Mouse (Mus musculus): ENCODE measurements around the gene Hsd17b2. TPM values are rescaled to one million over a fixed set of nuclear protein-coding genes. Genes with fewer than 3 reads are reported as not detected.

Hsd17b2 gene
- 0.31 TPM in 1 of 2 replicates, not detected in the other for total RNA-seq (2012; rRNA removed)

DNA sequence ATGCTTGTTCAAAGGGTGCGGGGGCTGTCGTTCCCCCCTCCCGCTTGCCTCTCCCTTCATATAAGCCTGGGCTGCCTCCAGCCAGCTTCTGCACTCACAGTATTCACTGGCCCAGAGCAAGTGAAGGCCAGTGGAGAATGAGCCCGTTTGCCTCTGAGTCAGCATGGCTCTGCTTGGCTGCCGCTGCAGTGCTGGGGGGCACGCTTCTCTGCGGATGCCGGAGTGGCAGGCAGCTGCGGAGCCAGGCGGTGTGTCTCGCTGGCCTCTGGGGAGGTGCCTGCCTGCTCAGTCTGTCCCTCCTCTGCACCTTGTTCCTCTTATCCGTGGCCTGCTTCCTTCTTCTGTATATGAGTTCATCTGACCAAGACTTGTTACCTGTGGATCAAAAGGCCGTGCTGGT, at the start of gene Hsd17b2:
TSS of gene Hsd17b2 (plus strand) at position 46 of the 400 bp plus-strand sequence.
- Histone ChIP-seq H3K36me3 (ENCODE audit: control insufficient read depth, insufficient read depth, low read length, poor library complexity, severe bottlenecking) (no peaks in the 10 kb centered on the region), H3K9me3 (ENCODE audit: control insufficient read depth, insufficient read depth, low read depth, low read length) (no peaks in the 10 kb centered on the region), H3K9ac (ENCODE audit: insufficient read depth, low read depth, low read length, poor library complexity, severe bottlenecking) (no peak within 1 kb of the TSS), H3K4me1 (ENCODE audit: control insufficient read depth in 2 of 2, insufficient read depth in 2 of 2, low read length in 2 of 2, poor library complexity in 1 of 2) (no peaks in the 10 kb centered on the region), H3K27ac (ENCODE audit: insufficient read depth, low read depth, low read length, poor library complexity, severe bottlenecking) (no peak within 1 kb of the TSS), H3K4me3 (ENCODE audit: insufficient read depth in 1 of 2, low read depth in 1 of 2, low read length in 2 of 2, poor library complexity in 1 of 2, severe bottlenecking in 1 of 2) (no peak within 1 kb of the TSS)
- in situ Hi-C loops (cut with MboI; ENCODE audit: low sequenced_read_pairs in 2 of 2, unreplicated experiment in 2 of 2): no loop called here
- DNase-seq (ENCODE audit: low read depth, low spot score): no peak
- no peak for TF ChIP-seq ZC3H11A (IDR thresholded peaks at IDR 0.05; ENCODE audit: borderline replicate concordance, low read depth, low read length)
- TF ChIP-seq MAFK (IDR thresholded peaks at IDR 0.05; ENCODE audit: insufficient read depth, low read depth, low read length): no peak
- TF ChIP-seq CHD2 (IDR thresholded peaks at IDR 0.05; ENCODE audit: low read depth, low read length): no peak
- no peak for TF ChIP-seq HCFC1 (IDR thresholded peaks at IDR 0.05; ENCODE audit: borderline replicate concordance, insufficient read depth, low read length)
- no peak for TF ChIP-seq ZNF384 (IDR thresholded peaks at IDR 0.05; ENCODE audit: low read depth, low read length)

DNA sequence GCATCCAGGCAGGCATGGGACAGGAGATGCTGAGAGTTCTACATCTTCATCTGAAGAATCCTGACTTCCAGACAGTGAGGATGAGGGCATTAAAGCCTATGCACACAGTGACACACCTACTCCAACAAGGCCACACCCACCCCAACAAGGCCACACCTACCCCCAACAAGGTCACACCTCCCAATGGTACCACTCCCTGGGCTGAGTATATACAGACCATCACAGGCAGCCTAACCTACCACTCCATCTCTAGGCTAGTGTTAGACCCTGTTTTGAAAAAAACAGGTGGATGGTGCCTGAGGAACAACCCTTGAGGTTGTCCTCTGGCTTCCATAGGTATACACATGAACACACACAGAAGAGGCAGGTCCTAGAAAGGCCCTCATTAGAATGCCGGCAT, 49.4 kb upstream of the Hsd17b2 start:
- no peaks in the 10 kb centered on the region for H3K4me1 ChIP-seq (ENCODE audit: control insufficient read depth in 2 of 2, insufficient read depth in 2 of 2, low read length in 2 of 2, poor library complexity in 1 of 2)
- TF ChIP-seq CHD2 (IDR thresholded peaks at IDR 0.05; ENCODE audit: low read depth, low read length) (no peak), ZNF384 (IDR thresholded peaks at IDR 0.05; ENCODE audit: low read depth, low read length) (no peak), ZC3H11A (IDR thresholded peaks at IDR 0.05; ENCODE audit: borderline replicate concordance, low read depth, low read length) (no peak), MAFK (IDR thresholded peaks at IDR 0.05; ENCODE audit: insufficient read depth, low read depth, low read length) (no peak), HCFC1 (IDR thresholded peaks at IDR 0.05; ENCODE audit: borderline replicate concordance, insufficient read depth, low read length) (no peak)
- no peak overlapping the region for H3K4me3 ChIP-seq (ENCODE audit: insufficient read depth in 1 of 2, low read depth in 1 of 2, low read length in 2 of 2, poor library complexity in 1 of 2, severe bottlenecking in 1 of 2)
- H3K36me3 ChIP-seq (ENCODE audit: control insufficient read depth, insufficient read depth, low read length, poor library complexity, severe bottlenecking): no peaks in the 10 kb centered on the region
- no peak overlapping the region for H3K9ac ChIP-seq (ENCODE audit: insufficient read depth, low read depth, low read length, poor library complexity, severe bottlenecking)
- H3K27ac ChIP-seq (ENCODE audit: insufficient read depth, low read depth, low read length, poor library complexity, severe bottlenecking): no peak overlapping the region
- in situ Hi-C loops (cut with MboI; ENCODE audit: low sequenced_read_pairs in 2 of 2, unreplicated experiment in 2 of 2): no loop called here
- DNase-seq (ENCODE audit: low read depth, low spot score): no peak
- H3K9me3 ChIP-seq (ENCODE audit: control insufficient read depth, insufficient read depth, low read depth, low read length): no peaks in the 10 kb centered on the region

DNA sequence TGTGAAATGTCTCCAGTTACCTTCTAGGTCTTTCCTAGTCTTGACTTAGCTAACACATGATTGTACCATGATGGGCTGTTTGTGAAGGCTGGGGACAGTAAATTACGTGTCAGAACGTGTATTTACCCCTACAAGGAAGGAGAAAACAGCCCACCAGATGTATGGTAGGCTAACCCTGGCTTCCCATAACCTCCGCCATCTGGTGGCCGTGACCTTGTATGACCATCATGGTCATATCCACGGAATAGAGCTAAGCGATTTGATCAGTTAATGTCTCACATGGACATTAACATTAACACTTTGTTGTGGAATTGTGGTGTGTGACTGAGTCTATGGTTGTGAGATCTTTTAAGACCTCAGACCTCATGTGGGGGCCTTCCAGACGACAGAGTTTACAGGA, 42.7 kb upstream of the Hsd17b2 start:
- TF ChIP-seq MAFK (IDR thresholded peaks at IDR 0.05; ENCODE audit: insufficient read depth, low read depth, low read length) (no peak), CHD2 (IDR thresholded peaks at IDR 0.05; ENCODE audit: low read depth, low read length) (no peak), ZNF384 (IDR thresholded peaks at IDR 0.05; ENCODE audit: low read depth, low read length) (no peak), ZC3H11A (IDR thresholded peaks at IDR 0.05; ENCODE audit: borderline replicate concordance, low read depth, low read length) (no peak), HCFC1 (IDR thresholded peaks at IDR 0.05; ENCODE audit: borderline replicate concordance, insufficient read depth, low read length) (no peak)
- Histone ChIP-seq H3K9ac (ENCODE audit: insufficient read depth, low read depth, low read length, poor library complexity, severe bottlenecking) (no peak overlapping the region), H3K9me3 (ENCODE audit: control insufficient read depth, insufficient read depth, low read depth, low read length) (no peaks in the 10 kb centered on the region), H3K4me1 (ENCODE audit: control insufficient read depth in 2 of 2, insufficient read depth in 2 of 2, low read length in 2 of 2, poor library complexity in 1 of 2) (no peaks in the 10 kb centered on the region), H3K36me3 (ENCODE audit: control insufficient read depth, insufficient read depth, low read length, poor library complexity, severe bottlenecking) (no peaks in the 10 kb centered on the region), H3K4me3 (ENCODE audit: insufficient read depth in 1 of 2, low read depth in 1 of 2, low read length in 2 of 2, poor library complexity in 1 of 2, severe bottlenecking in 1 of 2) (no peak overlapping the region), H3K27ac (ENCODE audit: insufficient read depth, low read depth, low read length, poor library complexity, severe bottlenecking) (no peak overlapping the region)
- DNase-seq (ENCODE audit: low read depth, low spot score): no peak
- in situ Hi-C loops (cut with MboI; ENCODE audit: low sequenced_read_pairs in 2 of 2, unreplicated experiment in 2 of 2): no loop called here

DNA sequence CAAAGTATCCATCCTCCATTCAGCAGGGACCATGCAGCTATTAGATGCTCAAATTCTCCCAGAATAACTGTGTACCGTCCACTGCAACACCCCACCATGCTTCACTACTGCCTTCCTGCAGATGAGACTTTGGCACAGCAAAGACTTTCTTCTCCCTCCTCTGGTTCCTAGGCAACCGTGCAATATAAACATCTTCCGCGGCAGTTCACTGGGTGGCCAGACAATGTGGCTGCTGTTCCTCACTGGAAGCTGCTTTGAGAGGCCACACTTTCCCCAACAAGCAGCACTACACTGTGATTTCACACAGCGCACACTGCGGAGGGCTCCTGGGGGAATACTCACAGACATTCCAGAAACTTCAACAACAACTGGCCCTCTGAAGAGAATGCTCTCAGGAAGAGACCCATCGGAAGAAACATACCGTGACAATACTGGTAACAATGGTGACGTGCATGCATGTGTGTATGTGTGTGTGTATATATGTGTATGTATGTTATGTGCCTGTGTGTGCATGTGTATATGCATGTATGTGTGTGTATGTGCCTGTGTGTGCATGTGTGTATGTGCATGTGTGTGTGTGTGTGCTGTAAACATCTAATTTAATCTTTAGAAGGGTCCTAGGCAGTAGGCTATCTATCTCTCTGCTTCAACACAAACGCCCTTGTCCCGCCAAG, 41.2 kb upstream of the Hsd17b2 start:
- Histone ChIP-seq H3K4me1 (ENCODE audit: control insufficient read depth in 2 of 2, insufficient read depth in 2 of 2, low read length in 2 of 2, poor library complexity in 1 of 2) (no peaks in the 10 kb centered on the region), H3K9me3 (ENCODE audit: control insufficient read depth, insufficient read depth, low read depth, low read length) (no peaks in the 10 kb centered on the region), H3K27ac (ENCODE audit: insufficient read depth, low read depth, low read length, poor library complexity, severe bottlenecking) (no peak overlapping the region), H3K4me3 (ENCODE audit: insufficient read depth in 1 of 2, low read depth in 1 of 2, low read length in 2 of 2, poor library complexity in 1 of 2, severe bottlenecking in 1 of 2) (no peak overlapping the region), H3K36me3 (ENCODE audit: control insufficient read depth, insufficient read depth, low read length, poor library complexity, severe bottlenecking) (no peaks in the 10 kb centered on the region), H3K9ac (ENCODE audit: insufficient read depth, low read depth, low read length, poor library complexity, severe bottlenecking) (no peak overlapping the region)
- TF ChIP-seq ZC3H11A (IDR thresholded peaks at IDR 0.05; ENCODE audit: borderline replicate concordance, low read depth, low read length) (no peak), CHD2 (IDR thresholded peaks at IDR 0.05; ENCODE audit: low read depth, low read length) (no peak), ZNF384 (IDR thresholded peaks at IDR 0.05; ENCODE audit: low read depth, low read length) (no peak), HCFC1 (IDR thresholded peaks at IDR 0.05; ENCODE audit: borderline replicate concordance, insufficient read depth, low read length) (no peak), MAFK (IDR thresholded peaks at IDR 0.05; ENCODE audit: insufficient read depth, low read depth, low read length) (no peak)
- in situ Hi-C loops (cut with MboI; ENCODE audit: low sequenced_read_pairs in 2 of 2, unreplicated experiment in 2 of 2): no loop called here
- DNase-seq (ENCODE audit: low read depth, low spot score): no peak

Measured in ES-E14 (cell line).